Mouse (Mus musculus): Measurements from ENCODE around the gene Extl2. TPM values are rescaled to one million over a fixed set of nuclear protein-coding genes. Genes with fewer than 3 reads are reported as not detected.

The Extl2 gene
- total RNA-seq, 2 experiments from 2014 or later = 76.9 to 77.5 TPM

DNA sequence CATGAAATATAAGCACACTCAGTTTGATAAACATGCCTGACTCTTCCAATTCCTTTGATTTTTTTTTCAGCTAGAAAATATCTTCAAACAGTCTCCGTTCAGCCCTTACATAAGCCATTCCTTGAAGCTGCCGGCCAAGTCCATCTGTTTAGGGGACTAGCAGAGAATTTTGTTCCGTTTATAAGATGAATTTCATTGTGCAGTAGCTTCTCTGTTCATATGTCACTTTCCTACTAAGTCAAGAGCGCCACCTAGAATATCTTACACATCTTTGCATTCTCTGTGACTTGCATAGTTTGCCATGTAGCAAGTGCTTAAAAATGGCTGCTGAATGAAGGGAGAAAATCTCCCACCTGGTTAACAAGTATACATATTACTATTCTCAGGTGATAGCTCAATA, 71.2 kb downstream of the Extl2 start:
- DNase-seq (ENCODE audit: low spot score in 2 of 2) = peak in 1 of 2 experiments; percentile 10

Small RNA genes within 50 kb of the gene (microRNA-seq; reads per million reads assigned to microRNA genes)
- 0 reads per million in 2 experiments for gene Mir669n

Other genes starting within 250 kb of the Extl2 start
- 10 to 100 TPM; 12.1 to 12.4 TPM for gene Dph5, start 119.6 kb upstream of the Extl2 start, total RNA-seq (2021)
- 10 to 100 TPM; 30.9 to 31.4 TPM for gene Slc30a7, start 56 bp upstream of the Extl2 start, total RNA-seq (2021)
- gene Vcam1, start 122.2 kb downstream of the Extl2 start, total RNA-seq (2021) = 10 to 100 TPM; 17.3 to 17.9 TPM
- 100 to 1,000 TPM in 1 of 2 experiments, 10 to 100 TPM in 1; 81.1 to 117 TPM for gene Gpr88, start 246.0 kb downstream of the Extl2 start, total RNA-seq (2021)

Measured in left cerebral cortex, adult 18-20 months (tissue).